9 mouse cellular contexts compared by ENCODE assay signal in genomic region chrX:106013217-106013616, GRCm38 (mm10). TPM values are rescaled to one million over a fixed set of nuclear protein-coding genes. Genes with fewer than 3 reads are reported as not detected.
DNase-seq lines count a peak whose midpoint lies in the region; ATAC-seq and TF ChIP-seq lines count a peak whose summit lies in the region.
"Had no signal": no experiment of that assay in that cellular context is flagged by ENCODE, and none has a peak within 500 bp of the region (broad histone marks: within the 10 kb centered on the region; RNA-seq: fewer than 3 reads in every experiment).

No protein-coding gene starts in this region.

- no peak overlapping the region for H3K4me3 ChIP-seq in hindbrain, embryonic 11.5 days (ENCODE audit: low read depth, low read length)
- H3K4me3 ChIP-seq in hindbrain, embryonic 13.5 days: no peak overlapping the region
- H3K4me3 ChIP-seq in C2C12 (ENCODE audit: insufficient read depth, poor library complexity, severe bottlenecking): no peak overlapping the region
- no peak overlapping the region for H3K4me3 ChIP-seq in embryonic facial prominence, embryonic 11.5 days (ENCODE audit: low read depth, low read length)

- no peaks in the 10 kb centered on the region for H3K36me3 ChIP-seq in hindbrain, embryonic 11.5 days (ENCODE audit: control insufficient read depth, insufficient read depth, low read length)
- H3K36me3 ChIP-seq in hindbrain, embryonic 13.5 days: no peaks in the 10 kb centered on the region
- peaks cover 12% of the 10 kb centered on the region for H3K36me3 ChIP-seq in C2C12 (ENCODE audit: control insufficient read depth, insufficient read depth)
- H3K36me3 ChIP-seq in embryonic facial prominence, embryonic 11.5 days (replicated peaks; ENCODE audit: control insufficient read depth, insufficient read depth, low read depth, low read length): no peaks in the 10 kb centered on the region
- H3K36me3 ChIP-seq: limb, embryonic 13.5 days had no signal

- DNase-seq in hindbrain, embryonic 11.5 days (ENCODE audit: low spot score): peak; percentile 56
- DNase-seq in T-cell, adult 2 months (ENCODE audit: low spot score): peak; percentile 53
- DNase-seq in embryonic facial prominence, embryonic 11.5 days (ENCODE audit: low spot score): peak; percentile 55
- peak; percentile 12 to 56 for DNase-seq in layer of hippocampus, postnatal 25 days (ENCODE audit: extremely low spot score in 1 of 2, low spot score in 1 of 2)

- no peak overlapping the region for H3ac ChIP-seq in C2C12 (ENCODE audit: control insufficient read depth, insufficient read length, low read depth)

- H3K4me1 ChIP-seq in hindbrain, embryonic 11.5 days (replicated peaks; ENCODE audit: control insufficient read depth, insufficient read depth, low read length): no peaks in the 10 kb centered on the region
- peaks cover 13% of the 10 kb centered on the region for H3K4me1 ChIP-seq in hindbrain, embryonic 13.5 days (replicated peaks)
- H3K4me1 ChIP-seq in embryonic facial prominence, embryonic 11.5 days (ENCODE audit: control insufficient read depth, insufficient read depth, low read length): no peaks in the 10 kb centered on the region

- no peaks in the 10 kb centered on the region for H3K9me3 ChIP-seq in hindbrain, embryonic 11.5 days (ENCODE audit: control insufficient read depth, low read length)
- H3K9me3 ChIP-seq in hindbrain, embryonic 13.5 days: no peaks in the 10 kb centered on the region
- H3K9me3 ChIP-seq in embryonic facial prominence, embryonic 11.5 days (replicated peaks; ENCODE audit: control insufficient read depth, low read length): no peaks in the 10 kb centered on the region
- H3K9me3 ChIP-seq: limb, embryonic 13.5 days had no signal

- H3K9ac ChIP-seq in hindbrain, embryonic 11.5 days (ENCODE audit: low read depth, low read length): no peak overlapping the region
- no peak overlapping the region for H3K9ac ChIP-seq in hindbrain, embryonic 13.5 days
- H3K9ac ChIP-seq in embryonic facial prominence, embryonic 11.5 days (replicated peaks; ENCODE audit: low read length): no peak overlapping the region
- H3K9ac ChIP-seq: limb, embryonic 13.5 days had no signal

- H3K27me3 ChIP-seq in hindbrain, embryonic 11.5 days (ENCODE audit: control insufficient read depth, insufficient read depth, low read length): no peaks in the 10 kb centered on the region
- no peaks in the 10 kb centered on the region for H3K27me3 ChIP-seq in hindbrain, embryonic 13.5 days
- no peaks in the 10 kb centered on the region for H3K27me3 ChIP-seq in C2C12 (ENCODE audit: control insufficient read depth, insufficient read depth, insufficient read length)
- H3K27me3 ChIP-seq in embryonic facial prominence, embryonic 11.5 days (ENCODE audit: control insufficient read depth, insufficient read depth, low read length): no peaks in the 10 kb centered on the region

- H3K4me2 ChIP-seq in hindbrain, embryonic 11.5 days (replicated peaks; ENCODE audit: low read depth, low read length): no peak overlapping the region
- H3K4me2 ChIP-seq in hindbrain, embryonic 13.5 days: no peak overlapping the region
- no peak overlapping the region for H3K4me2 ChIP-seq in embryonic facial prominence, embryonic 11.5 days (ENCODE audit: low read depth, low read length)

- peaks cover 64% of the 10 kb centered on the region for H3K79me2 ChIP-seq in C2C12 (ENCODE audit: control insufficient read depth, insufficient read depth)

- WGBS in hindbrain, embryonic 11.5 days: 32% methylated on average over 2 of the region's 2 CpGs
- 16% methylated on average over 2 of the region's 2 CpGs for WGBS in hindbrain, embryonic 13.5 days
- WGBS in embryonic facial prominence, embryonic 11.5 days: 35% methylated on average over 2 of the region's 2 CpGs

- no peak for ATAC-seq in hindbrain, embryonic 11.5 days (ENCODE audit: low FRiP score)
- ATAC-seq in hindbrain, embryonic 13.5 days (ENCODE audit: low FRiP score): no peak
- ATAC-seq in embryonic facial prominence, embryonic 11.5 days (replicated peaks; ENCODE audit: insufficient number of reproducible peaks, low FRiP score, low TSS enrichment, low read depth): no peak
- peak; percentile 50; the same call in 1 of the 2 replicates for ATAC-seq in neutrophil, adult 5-6 weeks (ENCODE audit: extremely low read depth, insufficient number of reproducible peaks, low FRiP score, poor library complexity, severe bottlenecking)
- ATAC-seq in erythroid progenitor cell, adult 5-6 weeks (replicated peaks; ENCODE audit: low FRiP score, poor library complexity, severe bottlenecking): no peak

- peaks cover 52% of the 10 kb centered on the region for H3K79me3 ChIP-seq in C2C12 (ENCODE audit: low read depth)

- H3K27ac ChIP-seq in hindbrain, embryonic 11.5 days (ENCODE audit: low read depth, low read length): no peak overlapping the region
- H3K27ac ChIP-seq in hindbrain, embryonic 13.5 days: no peak overlapping the region
- no peak overlapping the region for H3K27ac ChIP-seq in embryonic facial prominence, embryonic 11.5 days (replicated peaks; ENCODE audit: low read depth, low read length)
- H3K27ac ChIP-seq: limb, embryonic 13.5 days had no signal

- no peak for TF ChIP-seq CTCF in C2C12 (IDR thresholded peaks at IDR 0.05; ENCODE audit: control insufficient read depth, insufficient read depth, insufficient read length)

TF ChIP-seq in C2C12, 6 proteins besides CTCF, POLR2A, EP300 and RAD21:
- TF ChIP-seq FOSL1 (IDR thresholded peaks at IDR 0.05; ENCODE audit: insufficient read depth, low read length, poor library complexity, severe bottlenecking) (no peak), MYOD1 (IDR thresholded peaks at IDR 0.05; ENCODE audit: control insufficient read depth, insufficient read length, low read depth) (no peak), MAX (IDR thresholded peaks at IDR 0.05) (peak; percentile 29), MYOG (IDR thresholded peaks at IDR 0.05; ENCODE audit: control insufficient read depth, extremely low read depth, insufficient read length) (no peak), CEBPB (IDR thresholded peaks at IDR 0.05; ENCODE audit: low read depth) (no peak)
TF ChIP-seq in C2C12: peak in this region for 1.

RNA-seq across cellular contexts. Expression of gene Magt1, which starts 1.5 kb away (rescaled TPM):
- polyA plus RNA-seq in hindbrain, embryonic 11.5 days (2014; fragmentation: Nextera tagmentation; extraction: Ambion mirVana): 47.1 and 55.7 TPM in 2 replicates
- polyA plus RNA-seq in hindbrain, embryonic 13.5 days (2015; fragmentation: Nextera tagmentation; extraction: Ambion mirVana): 25.5 and 28.0 TPM in 2 replicates
- polyA plus RNA-seq in C2C12 (2012; fragmentation: generic; extraction: Trizol): 12.2 TPM
- polyA plus RNA-seq in embryonic facial prominence, embryonic 11.5 days (2014; fragmentation: Nextera tagmentation; extraction: Ambion mirVana): 60.2 and 68.9 TPM in 2 replicates
- total RNA-seq in layer of hippocampus, postnatal 25 days (2021): 10 to 100 TPM; 14.2 to 17.3 TPM
- total RNA-seq in neutrophil, adult 5-6 weeks (2017): 27.9 and 29.2 TPM in 2 replicates
- 16.6 and 18.4 TPM in 2 replicates for total RNA-seq in erythroid progenitor cell, adult 5-6 weeks (2015; ENCODE audit: low replicate concordance)
- 20.3 and 37.4 TPM in 2 replicates for total RNA-seq in erythroid progenitor cell, adult 5-6 weeks (2017; ENCODE audit: low replicate concordance)

RNA-seq across cellular contexts. Expression of gene Cox7b, which starts 2.3 kb away (rescaled TPM):
- polyA plus RNA-seq in hindbrain, embryonic 11.5 days (2014; fragmentation: Nextera tagmentation; extraction: Ambion mirVana): 291 and 309 TPM in 2 replicates
- polyA plus RNA-seq in hindbrain, embryonic 13.5 days (2015; fragmentation: Nextera tagmentation; extraction: Ambion mirVana): 376 and 403 TPM in 2 replicates
- 194 TPM for polyA plus RNA-seq in C2C12 (2012; fragmentation: generic; extraction: Trizol)
- 312 and 369 TPM in 2 replicates for polyA plus RNA-seq in embryonic facial prominence, embryonic 11.5 days (2014; fragmentation: Nextera tagmentation; extraction: Ambion mirVana)
- 100 to 1,000 TPM; 315 to 325 TPM for total RNA-seq in layer of hippocampus, postnatal 25 days (2021)
- total RNA-seq in neutrophil, adult 5-6 weeks (2017): 87.4 and 108 TPM in 2 replicates
- total RNA-seq in erythroid progenitor cell, adult 5-6 weeks (2015; ENCODE audit: low replicate concordance): 69.2 and 110 TPM in 2 replicates
- 104 and 107 TPM in 2 replicates for total RNA-seq in erythroid progenitor cell, adult 5-6 weeks (2017; ENCODE audit: low replicate concordance)

RNA-seq across cellular contexts. Expression of gene Atp7a, which starts 13.9 kb away (rescaled TPM):
- 25.3 and 28.0 TPM in 2 replicates for polyA plus RNA-seq in hindbrain, embryonic 11.5 days (2014; fragmentation: Nextera tagmentation; extraction: Ambion mirVana)
- 17.6 and 17.9 TPM in 2 replicates for polyA plus RNA-seq in hindbrain, embryonic 13.5 days (2015; fragmentation: Nextera tagmentation; extraction: Ambion mirVana)
- polyA plus RNA-seq in C2C12 (2012; fragmentation: generic; extraction: Trizol): 2.1 TPM
- polyA plus RNA-seq in embryonic facial prominence, embryonic 11.5 days (2014; fragmentation: Nextera tagmentation; extraction: Ambion mirVana): 30.0 and 31.7 TPM in 2 replicates
- 1 to 10 TPM; 6.2 to 7.2 TPM for total RNA-seq in layer of hippocampus, postnatal 25 days (2021)
- 44.3 and 49.6 TPM in 2 replicates for total RNA-seq in neutrophil, adult 5-6 weeks (2017)
- 2.9 and 3.8 TPM in 2 replicates for total RNA-seq in erythroid progenitor cell, adult 5-6 weeks (2015; ENCODE audit: low replicate concordance)
- 2.8 and 5.4 TPM in 2 replicates for total RNA-seq in erythroid progenitor cell, adult 5-6 weeks (2017; ENCODE audit: low replicate concordance)
